Mouse (Mus musculus) embryonic facial prominence, embryonic 13.5 days (tissue): ENCODE results near the gene Dusp10. TPM values are rescaled to one million over a fixed set of nuclear protein-coding genes. Genes with fewer than 3 reads are reported as not detected.
A peak's percentile ranks its signal among the peaks of the same experiment; 100 is the strongest.

Experiments
- ATAC-seq: fragments of 200-750 bp; cut with Nextera tagmentation; 2 replicates; pipeline ENCODE4 v1.8.0; 2017; ENCODE audit warnings: low read depth; ENCODE audit not compliant: insufficient number of reproducible peaks, insufficient read depth, low FRiP score, low TSS enrichment
- H3K27ac ChIP-seq: fragments of 300-500 bp; sonication (generic); 2 replicates; pipeline ENCODE4 v1.5.1; 2015; ENCODE audit warnings: moderate library complexity, mild to moderate bottlenecking, inconsistent platforms
- H3K27me3 ChIP-seq: fragments of 300-500 bp; sonication (generic); 2 replicates; pipeline ENCODE4 v1.6.1; 2015; ENCODE audit warnings: mild to moderate bottlenecking, inconsistent platforms
- H3K36me3 ChIP-seq: fragments of 300-500 bp; sonication (generic); 2 replicates; pipeline ENCODE4 v1.6.1; 2015; ENCODE audit warnings: mild to moderate bottlenecking, inconsistent platforms
- H3K4me1 ChIP-seq: fragments of 300-500 bp; sonication (generic); 2 replicates; pipeline ENCODE4 v1.6.1; 2015; ENCODE audit warnings: inconsistent platforms
- H3K4me2 ChIP-seq: fragments of 300-500 bp; sonication (generic); 2 replicates; pipeline ENCODE4 v1.6.1; 2015; ENCODE audit warnings: moderate library complexity, mild to moderate bottlenecking, inconsistent platforms
- H3K4me3 ChIP-seq: fragments of 300-500 bp; sonication (generic); 2 replicates; pipeline ENCODE4 v1.5.1; 2015; ENCODE audit warnings: mild to moderate bottlenecking, inconsistent platforms
- H3K9ac ChIP-seq: fragments of 300-500 bp; sonication (generic); 2 replicates; pipeline ENCODE4 v1.6.1; 2015; ENCODE audit warnings: mild to moderate bottlenecking, inconsistent platforms
- H3K9me3 ChIP-seq: fragments of 300-500 bp; sonication (generic); 2 replicates; pipeline ENCODE4 v1.6.1; 2016; ENCODE audit warnings: inconsistent platforms
- WGBS: fragments of 180-500 bp; shearing (Covaris S2); methylation state at CpG from one replicate; pipeline ENCODE4 v1.1.7; 2015; ENCODE audit warnings: mixed read lengths; 5-methylcytosine and 5-hydroxymethylcytosine counted together
- polyA plus RNA-seq: library from polyadenylated mRNA; unstranded; fragments of >200 nt; fragmentation: Nextera tagmentation; extraction: Ambion mirVana; gene quantifications from 2 replicates; pipeline ENCODE4 v1.2.1, GENCODE M21; 2015

The Dusp10 gene
- polyA plus RNA-seq, 1 experiment from 2014 or later = 13.1 TPM

DNA sequence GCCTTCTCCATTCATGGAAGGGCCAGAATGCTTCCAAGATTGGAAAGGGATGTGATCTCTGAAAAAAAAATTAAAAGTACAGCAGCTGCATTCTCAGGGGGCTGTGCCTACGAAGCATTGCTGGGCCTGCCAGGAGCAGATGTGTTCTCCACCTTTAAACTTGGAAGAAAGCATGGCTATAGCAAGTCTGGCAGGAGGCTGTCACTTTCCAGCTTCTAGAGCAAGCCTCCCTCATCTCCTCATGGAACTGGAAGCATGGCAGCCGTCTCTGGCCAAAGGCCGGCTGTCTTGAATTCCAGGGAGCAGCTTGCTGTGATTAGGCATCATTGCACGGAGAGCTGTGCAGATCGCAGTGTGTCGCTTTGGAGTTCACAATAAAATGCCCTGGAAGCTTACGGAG lies 104.5 kb downstream of the Dusp10 start:
- H3K9ac ChIP-seq = no peak overlapping the region
- H3K36me3 ChIP-seq = no peaks in the 10 kb centered on the region
- WGBS = 46% methylated on average over 7 of the region's 7 CpGs
- H3K27me3 ChIP-seq = no peaks in the 10 kb centered on the region
- no peak overlapping the region for H3K4me2 ChIP-seq
- no peaks in the 10 kb centered on the region for H3K9me3 ChIP-seq
- peaks cover 12% of the 10 kb centered on the region; the same call in 1 of the 2 replicates for H3K4me1 ChIP-seq
- 0 out of 2 replicates have a peak overlapping the region, but pooled peaks have one; percentile 34 for H3K27ac ChIP-seq
- no peak for ATAC-seq
- H3K4me3 ChIP-seq = no peak overlapping the region

DNA sequence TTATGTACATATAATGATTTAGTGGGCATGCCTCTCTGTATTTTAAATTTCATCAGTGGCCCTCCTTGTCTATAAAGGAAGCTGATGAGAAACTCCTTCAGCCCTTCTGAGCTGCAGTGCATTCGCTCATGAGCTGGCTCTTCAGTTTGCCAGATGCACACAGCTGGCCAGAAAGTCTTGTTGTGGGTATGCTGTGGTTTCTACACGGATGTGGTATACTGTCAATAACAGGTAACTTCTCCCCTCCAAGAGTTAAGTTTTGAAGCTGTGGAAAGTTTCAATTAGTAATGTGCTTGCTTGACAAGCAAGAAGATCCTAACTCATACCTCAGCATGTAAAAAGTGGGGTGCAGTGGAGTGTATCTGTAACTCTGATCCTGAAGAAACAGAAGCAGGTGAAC lies 104.9 kb downstream of the Dusp10 start:
- Histone ChIP-seq H3K4me1 (peaks cover 12% of the 10 kb centered on the region; the same call in 1 of the 2 replicates), H3K9ac (no peak overlapping the region), H3K27ac (no peak overlapping the region), H3K4me3 (no peak overlapping the region), H3K27me3 (no peaks in the 10 kb centered on the region), H3K9me3 (no peaks in the 10 kb centered on the region), H3K4me2 (no peak overlapping the region), H3K36me3 (no peaks in the 10 kb centered on the region)
- 62% methylated on average over 2 of the region's 2 CpGs for WGBS
- ATAC-seq = no peak

DNA sequence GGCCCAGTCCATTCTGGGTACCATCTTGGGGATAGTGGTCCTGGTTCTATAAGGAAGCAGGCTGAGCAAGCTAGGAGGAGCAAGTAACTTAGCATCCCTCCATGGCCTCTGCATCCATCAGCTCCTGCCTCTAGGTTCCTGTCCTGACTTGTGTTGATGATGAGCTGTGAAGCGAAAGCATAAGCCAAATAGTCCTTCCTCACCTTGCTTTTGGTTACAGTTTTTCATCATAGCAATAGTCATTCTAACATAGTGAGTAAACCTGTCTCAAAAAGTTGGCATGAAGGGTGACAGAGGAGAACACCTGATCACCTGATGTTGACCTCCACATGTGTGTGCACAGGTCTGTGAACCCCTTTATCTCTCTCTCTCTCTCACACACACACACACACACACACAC lies 105.5 kb downstream of the Dusp10 start:
- Histone ChIP-seq H3K27me3 (no peaks in the 10 kb centered on the region), H3K36me3 (no peaks in the 10 kb centered on the region), H3K4me1 (peaks cover 12% of the 10 kb centered on the region; the same call in 1 of the 2 replicates), H3K27ac (no peak overlapping the region), H3K9me3 (no peaks in the 10 kb centered on the region), H3K4me3 (no peak overlapping the region), H3K9ac (no peak overlapping the region), H3K4me2 (no peak overlapping the region)
- ATAC-seq = no peak
- WGBS = 67% methylated on average over 1 of the region's 1 CpGs

Other genes starting within 250 kb of the Dusp10 start
- 1.1 and 1.5 TPM in 2 replicates for gene 1700056E22Rik, start 21.0 kb downstream of the Dusp10 start, polyA plus RNA-seq